ENCODE assay signal across 10 mouse cellular contexts in genomic region chr6:92464781-92465337, GRCm38 (mm10).
DNase-seq lines count a peak whose midpoint lies in the region; ATAC-seq lines count a peak whose summit lies in the region.
"Had no signal": no experiment of that assay in that cellular context is flagged by ENCODE, and none has a peak within 500 bp of the region (broad histone marks: within the 10 kb centered on the region; RNA-seq: fewer than 3 reads in every experiment).

No protein-coding gene starts in this region.

- H3K4me1 ChIP-seq in forebrain, embryonic 16.5 days (replicated peaks; ENCODE audit: control insufficient read depth, insufficient read depth, low read length): peaks cover 17% of the 10 kb centered on the region
- peaks cover 66% of the 10 kb centered on the region for H3K4me1 ChIP-seq in midbrain, embryonic 13.5 days (replicated peaks)

- no peak overlapping the region for H3K9ac ChIP-seq in forebrain, embryonic 16.5 days (replicated peaks; ENCODE audit: low read depth, low read length)
- H3K9ac ChIP-seq in midbrain, embryonic 13.5 days (replicated peaks): no peak overlapping the region
- H3K9ac ChIP-seq: liver, embryonic 13.5 days had no signal

- H3K36me3 ChIP-seq in forebrain, embryonic 16.5 days (ENCODE audit: control insufficient read depth, insufficient read depth): no peaks in the 10 kb centered on the region
- H3K36me3 ChIP-seq in midbrain, embryonic 13.5 days: no peaks in the 10 kb centered on the region
- H3K36me3 ChIP-seq: liver, embryonic 13.5 days had no signal

- H3K9me3 ChIP-seq in forebrain, embryonic 16.5 days (ENCODE audit: control insufficient read depth, low read length): no peaks in the 10 kb centered on the region
- no peaks in the 10 kb centered on the region for H3K9me3 ChIP-seq in midbrain, embryonic 13.5 days
- H3K9me3 ChIP-seq: liver, embryonic 13.5 days had no signal

- ATAC-seq in forebrain, embryonic 16.5 days: peak; percentile 68
- no peak for ATAC-seq in midbrain, embryonic 13.5 days

- DNase-seq in gastrocnemius, adult 18-20 months (ENCODE audit: low spot score): peak; percentile 16
- no peak for DNase-seq in gastrocnemius, postnatal 4 days (ENCODE audit: low spot score in 2 of 2)
- DNase-seq in adrenal gland, postnatal 14 days: peak; percentile 59
- DNase-seq in kidney, adult 11 months: peak; percentile 68
- DNase-seq in embryo, embryonic 9.5 days (ENCODE audit: extremely low spot score): no peak
- DNase-seq in thymus, postnatal 4 days: no peak
- DNase-seq: liver, embryonic 13.5 days had no signal

- H3K27ac ChIP-seq in forebrain, embryonic 16.5 days (ENCODE audit: low read length): no peak overlapping the region
- 0 out of 2 replicates have a peak overlapping the region, but pooled peaks have one; percentile 1 for H3K27ac ChIP-seq in midbrain, embryonic 13.5 days
- H3K27ac ChIP-seq: liver, embryonic 13.5 days had no signal

- H3K4me3 ChIP-seq in forebrain, embryonic 16.5 days (replicated peaks; ENCODE audit: low read length): no peak overlapping the region
- no peak overlapping the region for H3K4me3 ChIP-seq in midbrain, embryonic 13.5 days (replicated peaks)
- H3K4me3 ChIP-seq: liver, embryonic 13.5 days had no signal

- no peaks in the 10 kb centered on the region for H3K27me3 ChIP-seq in forebrain, embryonic 16.5 days (replicated peaks; ENCODE audit: control insufficient read depth, insufficient read depth, low read length)
- no peaks in the 10 kb centered on the region for H3K27me3 ChIP-seq in midbrain, embryonic 13.5 days
- H3K27me3 ChIP-seq: CH12.LX; liver, embryonic 13.5 days had no signal

- 34% methylated on average over 7 of the region's 7 CpGs for WGBS in forebrain, embryonic 16.5 days
- 69% methylated on average over 7 of the region's 7 CpGs for WGBS in midbrain, embryonic 13.5 days

- no peak overlapping the region for H3K4me2 ChIP-seq in forebrain, embryonic 16.5 days (ENCODE audit: low read length)
- H3K4me2 ChIP-seq in midbrain, embryonic 13.5 days (replicated peaks): no peak overlapping the region
- H3K4me2 ChIP-seq: liver, embryonic 13.5 days had no signal

Comparison
In these comparisons a context has a peak if more than half of its experiments do, and no peak if none do; other contexts are left out.
1. DNase-seq: peak in gastrocnemius, adult 18-20 months (single experiment), adrenal gland, postnatal 14 days (single experiment) and kidney, adult 11 months (single experiment); none in gastrocnemius, postnatal 4 days (0 of 2), embryo, embryonic 9.5 days (single experiment) and thymus, postnatal 4 days (single experiment).